Mouse (Mus musculus) embryo, embryonic 10.5 days (tissue): ENCODE results near the gene Cpsf6.

Source experiments
- DNase-seq: peaks from one replicate; pipeline ENCODE4 v3.0.0-alpha.2; 2015; ENCODE audit warnings: low spot score

Gene Cpsf6

GRCm38 (mm10) chr10:117379908-117380307 is at the start of gene Cpsf6:
Gene Cpsf6, minus strand, starts transcription at chr10:117380015.
- DNase-seq: no peak

GRCm38 (mm10) chr10:117426615-117426969 is 46.8 kb upstream of the Cpsf6 start:
- DNase-seq: no peak

GRCm38 (mm10) chr10:117425907-117426614 is 46.2 kb upstream of the Cpsf6 start:
- DNase-seq: peak; percentile 81

- DNase-seq: no peak
Measured at GRCm38 (mm10) chr10:117425013-117425412, 45.2 kb upstream of the Cpsf6 start.

GRCm38 (mm10) chr10:117424146-117424905 is 44.5 kb upstream of the Cpsf6 start:
- no peak for DNase-seq

GRCm38 (mm10) chr10:117423025-117424002 is 43.5 kb upstream of the Cpsf6 start:
- no peak for DNase-seq

- DNase-seq: no peak
Measured at GRCm38 (mm10) chr10:117422174-117422808, 42.5 kb upstream of the Cpsf6 start.

- no peak for DNase-seq
Measured at GRCm38 (mm10) chr10:117421283-117422107, 41.7 kb upstream of the Cpsf6 start.

- DNase-seq: no peak
Measured at GRCm38 (mm10) chr10:117420502-117421282, 40.9 kb upstream of the Cpsf6 start.

GRCm38 (mm10) chr10:117419577-117420290 is 39.9 kb upstream of the Cpsf6 start:
- no peak for DNase-seq

- no peak for DNase-seq
Measured at GRCm38 (mm10) chr10:117418668-117419237, 38.9 kb upstream of the Cpsf6 start.

- DNase-seq: peak; percentile 50
Measured at GRCm38 (mm10) chr10:117417772-117418667, 38.2 kb upstream of the Cpsf6 start.

- no peak for DNase-seq
Measured at GRCm38 (mm10) chr10:117417470-117417767, 37.6 kb upstream of the Cpsf6 start.

GRCm38 (mm10) chr10:117416636-117417469 is 37.0 kb upstream of the Cpsf6 start:
- no peak for DNase-seq

GRCm38 (mm10) chr10:117416095-117416494 is 36.3 kb upstream of the Cpsf6 start:
- DNase-seq: no peak

- no peak for DNase-seq
Measured at GRCm38 (mm10) chr10:117415364-117416057, 35.7 kb upstream of the Cpsf6 start.

- no peak for DNase-seq
Measured at GRCm38 (mm10) chr10:117414726-117415125, 34.9 kb upstream of the Cpsf6 start.
